Mouse (Mus musculus) MEL (cell line): ENCODE data around the gene Top2a.

ENCODE experiments used
- CTCF ChIP-seq, 3 experiments: IDR thresholded peaks in 2 of 3; conservative IDR thresholded peaks in 1 of 3; 2 replicates each; pipeline ENCODE4 v1.5.1; 2011 to 2012; ENCODE audit warnings: low read length in 3 of 3, low read depth in 2 of 3, mild to moderate bottlenecking in 2 of 3, improper control_type of control experiment in 1 of 3, inconsistent platforms in 1 of 3, mixed read lengths in 1 of 3, moderate library complexity in 1 of 3; ENCODE audit not compliant: control insufficient read depth in 1 of 3, insufficient read depth in 1 of 3, poor library complexity in 1 of 3, severe bottlenecking in 1 of 3
- E2F4 ChIP-seq: IDR thresholded peaks from 2 replicates; pipeline ENCODE4 v1.6.1; 2011; ENCODE audit warnings: low read depth, low read length, improper control_type of control experiment, borderline replicate concordance
- MAFK ChIP-seq: IDR thresholded peaks from 2 replicates; pipeline ENCODE4 v1.6.1; 2011; ENCODE audit warnings: low read depth, mild to moderate bottlenecking, low read length, improper control_type of control experiment, borderline replicate concordance
- POLR2A ChIP-seq, 2 experiments: IDR thresholded peaks; 2 replicates each; pipeline ENCODE4 v1.6.1; 2011 to 2012; ENCODE audit warnings: low read length in 2 of 2, mild to moderate bottlenecking in 2 of 2, control low read depth in 1 of 2, improper control_type of control experiment in 1 of 2, low read depth in 1 of 2, moderate library complexity in 1 of 2; ENCODE audit not compliant: control insufficient read depth in 1 of 2, insufficient read depth in 1 of 2, poor library complexity in 1 of 2
- RCOR1 ChIP-seq: IDR thresholded peaks from 2 replicates; pipeline ENCODE4 v1.6.1; 2012; ENCODE audit warnings: low read depth, mild to moderate bottlenecking, inconsistent platforms, low read length, improper control_type of control experiment
- TAL1 ChIP-seq: IDR thresholded peaks from 2 replicates; pipeline ENCODE4 v1.6.1; 2012; ENCODE audit warnings: mild to moderate bottlenecking, inconsistent platforms, low read length, moderate library complexity, mixed read lengths

DNA sequence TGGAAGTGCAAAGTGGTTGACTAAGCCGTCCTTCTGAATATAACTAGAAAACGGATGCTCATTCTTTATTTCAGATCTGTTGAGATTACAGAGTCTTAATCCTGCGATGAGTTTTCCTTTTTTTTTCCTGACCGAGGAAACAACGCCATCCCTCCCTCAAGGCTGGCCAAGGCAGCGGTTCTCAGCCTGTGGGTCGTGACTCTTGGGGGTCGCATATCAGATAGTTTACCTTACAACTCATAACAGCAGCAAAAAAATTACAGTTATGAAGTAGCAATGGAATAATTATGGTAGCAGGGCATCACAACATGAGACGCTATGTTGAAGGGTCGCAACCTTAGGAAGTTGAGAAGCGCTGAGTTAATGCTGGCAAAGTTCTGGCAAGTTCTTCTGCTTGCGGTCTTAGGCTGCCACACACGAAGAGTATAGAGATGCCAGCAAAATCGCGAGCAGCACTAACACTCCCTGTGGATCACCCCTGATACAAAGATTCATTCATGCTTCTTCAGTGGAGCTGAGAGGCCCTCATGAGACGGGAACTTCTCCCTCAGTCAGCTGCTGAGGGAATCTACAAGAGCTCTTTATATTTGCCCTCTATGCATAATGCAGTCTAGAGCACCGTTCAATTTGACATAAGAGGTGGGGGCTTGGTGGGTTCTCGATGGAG lies 612 bp upstream of the Top2a start:
- TF ChIP-seq POLR2A (IDR thresholded peaks at IDR 0.05; ENCODE audit: control insufficient read depth in 1 of 2, insufficient read depth in 1 of 2, low read depth in 1 of 2, low read length in 2 of 2, poor library complexity in 1 of 2) (0 out of 4 replicates have a peak, but pooled peaks of 1 of the 2 experiments have one; percentile 12), CTCF (IDR thresholded peaks at IDR 0.05 in 2 of 3, conservative IDR thresholded peaks at IDR 0.05 in 1 of 3; ENCODE audit: control insufficient read depth in 1 of 3, insufficient read depth in 1 of 3, low read depth in 2 of 3, low read length in 3 of 3, poor library complexity in 1 of 3, severe bottlenecking in 1 of 3) (no peak), RCOR1 (no peak), TAL1 (no peak), MAFK (no peak), E2F4 (no peak)
